ENCODE assay signal across 9 mouse cellular contexts in genomic region chr7:30956357-30956751, GRCm38 (mm10). TPM values are rescaled to one million over a fixed set of nuclear protein-coding genes. Genes with fewer than 3 reads are reported as not detected.
DNase-seq lines count a peak whose midpoint lies in the region; ATAC-seq and TF ChIP-seq lines count a peak whose summit lies in the region.
"Had no signal": no experiment of that assay in that cellular context is flagged by ENCODE, and none has a peak within 500 bp of the region (broad histone marks: within the 10 kb centered on the region; RNA-seq: fewer than 3 reads in every experiment).

No protein-coding gene starts in this region.

- no peaks in the 10 kb centered on the region for H3K9me3 ChIP-seq in heart, postnatal 0 days (replicated peaks; ENCODE audit: control insufficient read depth, low read length)
- H3K9me3 ChIP-seq in limb, embryonic 13.5 days, result no peaks in the 10 kb centered on the region
- H3K9me3 ChIP-seq in stomach, embryonic 15.5 days, result no peaks in the 10 kb centered on the region

- no peaks in the 10 kb centered on the region for H3K27me3 ChIP-seq in cerebellum, adult 2 months (ENCODE audit: control insufficient read depth, insufficient read depth, low read length)
- H3K27me3 ChIP-seq in spleen, adult 2 months (ENCODE audit: control insufficient read depth, insufficient read depth, low read length), result no peaks in the 10 kb centered on the region
- no peaks in the 10 kb centered on the region for H3K27me3 ChIP-seq in heart, postnatal 0 days (ENCODE audit: control insufficient read depth, insufficient read depth, low read length)
- H3K27me3 ChIP-seq in limb, embryonic 13.5 days, result no peaks in the 10 kb centered on the region
- H3K27me3 ChIP-seq in stomach, embryonic 15.5 days (replicated peaks), result no peaks in the 10 kb centered on the region

- ATAC-seq in heart, postnatal 0 days (ENCODE audit: insufficient read depth, low read depth), result peak; percentile 42
- peak; percentile 9 for ATAC-seq in limb, embryonic 13.5 days (ENCODE audit: low FRiP score, low read depth)
- peak; percentile 8; the same call in 1 of the 2 replicates for ATAC-seq in stomach, embryonic 15.5 days (ENCODE audit: insufficient read depth, low FRiP score, low read depth)
- ATAC-seq in megakaryocyte-erythroid progenitor cell, adult 5-6 weeks (replicated peaks; ENCODE audit: low FRiP score, low TSS enrichment, poor library complexity, severe bottlenecking), result no peak

- H3K4me1 ChIP-seq in cerebellum, adult 2 months (ENCODE audit: control insufficient read depth, insufficient read depth, low read length), result peaks cover 18% of the 10 kb centered on the region
- H3K4me1 ChIP-seq in spleen, adult 2 months (ENCODE audit: control insufficient read depth, insufficient read depth, insufficient read length), result peaks cover 9% of the 10 kb centered on the region
- H3K4me1 ChIP-seq in heart, postnatal 0 days (ENCODE audit: control insufficient read depth, insufficient read depth), result peaks cover 20% of the 10 kb centered on the region
- H3K4me1 ChIP-seq in limb, embryonic 13.5 days, result peaks cover 21% of the 10 kb centered on the region
- H3K4me1 ChIP-seq in stomach, embryonic 15.5 days, result peaks cover 23% of the 10 kb centered on the region

- WGBS in cerebellum, adult 2 months, result 2% methylated on average over 45 of the region's 49 CpGs
- WGBS in spleen, adult 2 months, result 2% methylated on average over 41 of the region's 49 CpGs
- 0% methylated on average over 24 of the region's 49 CpGs for WGBS in heart, postnatal 0 days
- 1% methylated on average over 27 of the region's 49 CpGs for WGBS in limb, embryonic 13.5 days
- 0% methylated on average over 34 of the region's 49 CpGs for WGBS in stomach, embryonic 15.5 days

- TF ChIP-seq CTCF in cerebellum, adult 2 months (IDR thresholded peaks at IDR 0.05; ENCODE audit: borderline replicate concordance, insufficient read depth, low read depth, low read length), result no peak
- TF ChIP-seq CTCF in spleen, adult 2 months (IDR thresholded peaks at IDR 0.05; ENCODE audit: extremely low read depth, insufficient read depth, insufficient read length, insufficient replicate concordance), result no peak
- TF ChIP-seq CTCF in heart, postnatal 0 days (IDR thresholded peaks at IDR 0.05; ENCODE audit: low read depth), result no peak

- TF ChIP-seq EP300 in heart, postnatal 0 days (IDR thresholded peaks at IDR 0.05; ENCODE audit: low read depth), result no peak

- peak overlapping the region; percentile 92 for H3K4me2 ChIP-seq in heart, postnatal 0 days (ENCODE audit: low read depth, low read length)
- H3K4me2 ChIP-seq in limb, embryonic 13.5 days (replicated peaks), result peak overlapping the region; percentile 86
- H3K4me2 ChIP-seq in stomach, embryonic 15.5 days, result peak overlapping the region; percentile 94

- peak overlapping the region; percentile 100 for H3K9ac ChIP-seq in heart, postnatal 0 days (replicated peaks; ENCODE audit: low read depth, low read length)
- H3K9ac ChIP-seq in limb, embryonic 13.5 days, result peak overlapping the region; percentile 99
- H3K9ac ChIP-seq in stomach, embryonic 15.5 days, result peak overlapping the region; percentile 99

- peak overlapping the region; percentile 24 for H3K27ac ChIP-seq in cerebellum, adult 2 months (ENCODE audit: insufficient read depth, low read length)
- H3K27ac ChIP-seq in spleen, adult 2 months (ENCODE audit: insufficient read depth, low read length), result peak overlapping the region; percentile 89
- H3K27ac ChIP-seq in heart, postnatal 0 days (ENCODE audit: low read depth), result peak overlapping the region; percentile 99
- peak overlapping the region; percentile 99 for H3K27ac ChIP-seq in limb, embryonic 13.5 days
- peak overlapping the region; percentile 97 for H3K27ac ChIP-seq in stomach, embryonic 15.5 days

- no peak for DNase-seq in cerebellum, adult 2 months
- DNase-seq in cerebellum, adult 8-10 months, result no peak
- peak in 1 of 2 experiments; percentile 34 for DNase-seq in spleen, adult 2 months (ENCODE audit: low read depth in 1 of 2, low spot score in 2 of 2)
- no peak for DNase-seq in spleen, adult 12 weeks (ENCODE audit: low spot score)
- DNase-seq in heart, postnatal 0 days (ENCODE audit: low spot score), result no peak

- H3K4me3 ChIP-seq in cerebellum, adult 2 months (replicated peaks; ENCODE audit: insufficient read depth, low read depth, low read length), result peak overlapping the region; percentile 91
- H3K4me3 ChIP-seq in spleen, adult 2 months (ENCODE audit: extremely low read depth, insufficient read depth, insufficient read length), result peak overlapping the region; percentile 98
- H3K4me3 ChIP-seq in heart, postnatal 0 days (ENCODE audit: low read depth, low read length), result peak overlapping the region; percentile 99
- peak overlapping the region; percentile 94 for H3K4me3 ChIP-seq in limb, embryonic 13.5 days
- H3K4me3 ChIP-seq in stomach, embryonic 15.5 days (replicated peaks), result peak overlapping the region; percentile 92

- TF ChIP-seq POLR2A in cerebellum, adult 2 months (IDR thresholded peaks at IDR 0.05; ENCODE audit: borderline replicate concordance, insufficient read depth, low read length), result no peak
- no peak for TF ChIP-seq POLR2A in spleen, adult 2 months (IDR thresholded peaks at IDR 0.05; ENCODE audit: low read depth, low read length)

- H3K36me3 ChIP-seq in spleen, adult 2 months (ENCODE audit: control insufficient read depth, insufficient read depth, low read length), result peaks cover 18% of the 10 kb centered on the region
- peaks cover 45% of the 10 kb centered on the region for H3K36me3 ChIP-seq in heart, postnatal 0 days (replicated peaks; ENCODE audit: control insufficient read depth, insufficient read depth, low read length)
- H3K36me3 ChIP-seq in limb, embryonic 13.5 days, result peaks cover 61% of the 10 kb centered on the region
- peaks cover 17% of the 10 kb centered on the region; the same call in 1 of the 2 replicates for H3K36me3 ChIP-seq in stomach, embryonic 15.5 days

RNA-seq across cellular contexts. Expression of gene Usf2, which starts 0.2 kb away (rescaled TPM):
- 226 and 230 TPM in 2 replicates for polyA plus RNA-seq in cerebellum, adult 2 months (2012; rRNA removed)
- polyA plus RNA-seq in spleen, adult 2 months (2012; rRNA removed), result 151 and 196 TPM in 2 replicates
- 101 and 109 TPM in 2 replicates for total RNA-seq in heart, postnatal 0 days (2014; rRNA removed; ENCODE audit: low replicate concordance)
- 16.5 and 16.7 TPM in 2 replicates for polyA plus RNA-seq in heart, postnatal 0 days (2015; fragmentation: Nextera tagmentation; extraction: Ambion mirVana)
- 27.9 and 28.7 TPM in 2 replicates for polyA plus RNA-seq in limb, embryonic 13.5 days (2015; fragmentation: Nextera tagmentation; extraction: Ambion mirVana)
- polyA plus RNA-seq in stomach, embryonic 15.5 days (2015; fragmentation: Nextera tagmentation; extraction: Ambion mirVana), result 19.9 and 22.9 TPM in 2 replicates
- 56.5 and 84.3 TPM in 2 replicates for total RNA-seq in megakaryocyte-erythroid progenitor cell, adult 5-6 weeks (2014; fragmentation: Nextera tagmentation)
- total RNA-seq in megakaryocyte-erythroid progenitor cell, adult 5-6 weeks (2017), result 71.7 and 126 TPM in 2 replicates

RNA-seq across cellular contexts. Expression of gene Hamp, which starts 12.5 kb away (rescaled TPM):
- polyA plus RNA-seq in cerebellum, adult 2 months (2012; rRNA removed), result not detected in 2 replicates
- 0.82 TPM in 1 of 2 replicates, not detected in the other for polyA plus RNA-seq in spleen, adult 2 months (2012; rRNA removed)
- 42.0 TPM in 1 of 2 replicates, not detected in the other for total RNA-seq in heart, postnatal 0 days (2014; rRNA removed; ENCODE audit: low replicate concordance)
- polyA plus RNA-seq in heart, postnatal 0 days (2015; fragmentation: Nextera tagmentation; extraction: Ambion mirVana), result 1.7 and 4.0 TPM in 2 replicates
- polyA plus RNA-seq in limb, embryonic 13.5 days (2015; fragmentation: Nextera tagmentation; extraction: Ambion mirVana), result not detected in 2 replicates
- 0.39 and 1.8 TPM in 2 replicates for polyA plus RNA-seq in stomach, embryonic 15.5 days (2015; fragmentation: Nextera tagmentation; extraction: Ambion mirVana)
- total RNA-seq in megakaryocyte-erythroid progenitor cell, adult 5-6 weeks (2014; fragmentation: Nextera tagmentation), result not detected in 2 replicates
- not detected in 2 replicates for total RNA-seq in megakaryocyte-erythroid progenitor cell, adult 5-6 weeks (2017)
- total RNA-seq: common myeloid progenitor, adult 5-6 weeks had no signal

RNA-seq across cellular contexts. Expression of gene Lsr, which starts 16.9 kb away (rescaled TPM):
- 9.2 and 9.4 TPM in 2 replicates for polyA plus RNA-seq in cerebellum, adult 2 months (2012; rRNA removed)
- 7.5 and 9.4 TPM in 2 replicates for polyA plus RNA-seq in spleen, adult 2 months (2012; rRNA removed)
- 6.2 and 12.8 TPM in 2 replicates for total RNA-seq in heart, postnatal 0 days (2014; rRNA removed; ENCODE audit: low replicate concordance)
- polyA plus RNA-seq in heart, postnatal 0 days (2015; fragmentation: Nextera tagmentation; extraction: Ambion mirVana), result 4.0 and 4.1 TPM in 2 replicates
- 25.4 and 25.9 TPM in 2 replicates for polyA plus RNA-seq in limb, embryonic 13.5 days (2015; fragmentation: Nextera tagmentation; extraction: Ambion mirVana)
- polyA plus RNA-seq in stomach, embryonic 15.5 days (2015; fragmentation: Nextera tagmentation; extraction: Ambion mirVana), result 102 and 116 TPM in 2 replicates
- not detected in 2 replicates for total RNA-seq in megakaryocyte-erythroid progenitor cell, adult 5-6 weeks (2014; fragmentation: Nextera tagmentation)
- 0.11 and 0.99 TPM in 2 replicates for total RNA-seq in megakaryocyte-erythroid progenitor cell, adult 5-6 weeks (2017)

RNA-seq across cellular contexts. Expression of gene Fam187b, which starts 17.2 kb away (rescaled TPM):
- polyA plus RNA-seq in cerebellum, adult 2 months (2012; rRNA removed), result 0.13 and 0.29 TPM in 2 replicates
- 0.35 and 0.63 TPM in 2 replicates for polyA plus RNA-seq in spleen, adult 2 months (2012; rRNA removed)
- 0.77 TPM in 1 of 2 replicates, not detected in the other for total RNA-seq in heart, postnatal 0 days (2014; rRNA removed; ENCODE audit: low replicate concordance)
- 0.18 and 0.58 TPM in 2 replicates for polyA plus RNA-seq in heart, postnatal 0 days (2015; fragmentation: Nextera tagmentation; extraction: Ambion mirVana)
- 0.70 and 0.78 TPM in 2 replicates for polyA plus RNA-seq in limb, embryonic 13.5 days (2015; fragmentation: Nextera tagmentation; extraction: Ambion mirVana)
- 8.7 and 9.7 TPM in 2 replicates for polyA plus RNA-seq in stomach, embryonic 15.5 days (2015; fragmentation: Nextera tagmentation; extraction: Ambion mirVana)
- not detected in 2 replicates for total RNA-seq in megakaryocyte-erythroid progenitor cell, adult 5-6 weeks (2014; fragmentation: Nextera tagmentation)
- total RNA-seq in megakaryocyte-erythroid progenitor cell, adult 5-6 weeks (2017), result not detected in 2 replicates
- total RNA-seq: common myeloid progenitor, adult 5-6 weeks had no signal

RNA-seq across cellular contexts. Expression of gene Hamp2, which starts 31.9 kb away (rescaled TPM):
- not detected in 2 replicates for polyA plus RNA-seq in cerebellum, adult 2 months (2012; rRNA removed)
- polyA plus RNA-seq in spleen, adult 2 months (2012; rRNA removed), result 15.6 and 18.2 TPM in 2 replicates
- not detected in 2 replicates for total RNA-seq in heart, postnatal 0 days (2014; rRNA removed; ENCODE audit: low replicate concordance)
- polyA plus RNA-seq in heart, postnatal 0 days (2015; fragmentation: Nextera tagmentation; extraction: Ambion mirVana), result 0.44 TPM in 1 of 2 replicates, not detected in the other
- polyA plus RNA-seq in limb, embryonic 13.5 days (2015; fragmentation: Nextera tagmentation; extraction: Ambion mirVana), result not detected in 2 replicates
- 0.62 TPM in 1 of 2 replicates, not detected in the other for polyA plus RNA-seq in stomach, embryonic 15.5 days (2015; fragmentation: Nextera tagmentation; extraction: Ambion mirVana)
- total RNA-seq in megakaryocyte-erythroid progenitor cell, adult 5-6 weeks (2014; fragmentation: Nextera tagmentation), result not detected in 2 replicates
- not detected in 2 replicates for total RNA-seq in megakaryocyte-erythroid progenitor cell, adult 5-6 weeks (2017)
- total RNA-seq: common myeloid progenitor, adult 5-6 weeks had no signal

Comparison
In these comparisons a context has a peak if more than half of its experiments do, and no peak if none do; other contexts are left out.
1. H3K27ac ChIP-seq: peak in every context shown above with its lines; median percentile 99 in heart, postnatal 0 days; 99 in limb, embryonic 13.5 days; 97 in stomach, embryonic 15.5 days; 89 in spleen, adult 2 months; 24 in cerebellum, adult 2 months.